ENCODE assay signal across 14 mouse cellular contexts in genomic region chr17:73941816-73942215, GRCm38 (mm10). TPM values are rescaled to one million over a fixed set of nuclear protein-coding genes. Genes with fewer than 3 reads are reported as not detected.
DNase-seq lines count a peak whose midpoint lies in the region; ATAC-seq and TF ChIP-seq lines count a peak whose summit lies in the region.
"Had no signal": no experiment of that assay in that cellular context is flagged by ENCODE, and none has a peak within 500 bp of the region (broad histone marks: within the 10 kb centered on the region; RNA-seq: fewer than 3 reads in every experiment).

No protein-coding gene starts in this region.

- intact Hi-C loops in heart, postnatal 25 days (cut with DNase I): no loop called here

- H3K27ac ChIP-seq in intestine, postnatal 0 days (ENCODE audit: low read depth, low read length): peak overlapping the region; percentile 92
- H3K27ac ChIP-seq: embryonic facial prominence, embryonic 12.5 days; hindbrain, embryonic 15.5 days; limb, embryonic 12.5 days had no signal

- no peaks in the 10 kb centered on the region; the same call in 1 of the 2 replicates for H3K4me1 ChIP-seq in intestine, postnatal 0 days (replicated peaks; ENCODE audit: control insufficient read depth, insufficient read depth, low read length)
- H3K4me1 ChIP-seq: embryonic facial prominence, embryonic 12.5 days; hindbrain, embryonic 15.5 days; limb, embryonic 12.5 days had no signal

- no peak overlapping the region for H3K4me3 ChIP-seq in intestine, postnatal 0 days (ENCODE audit: low read depth, low read length)
- H3K4me3 ChIP-seq: embryonic facial prominence, embryonic 12.5 days; hindbrain, embryonic 15.5 days; limb, embryonic 12.5 days had no signal

- no peaks in the 10 kb centered on the region for H3K9me3 ChIP-seq in intestine, postnatal 0 days (ENCODE audit: control insufficient read depth)
- H3K9me3 ChIP-seq: embryonic facial prominence, embryonic 12.5 days; hindbrain, embryonic 15.5 days; limb, embryonic 12.5 days had no signal

- no peak overlapping the region for H3K9ac ChIP-seq in intestine, postnatal 0 days (ENCODE audit: low read depth, low read length)
- H3K9ac ChIP-seq: embryonic facial prominence, embryonic 12.5 days; hindbrain, embryonic 15.5 days; limb, embryonic 12.5 days had no signal

- DNase-seq in heart, adult 11 months: peak; percentile 83
- no peak for DNase-seq in heart, postnatal 25 days (ENCODE audit: low spot score)
- peak; percentile 97 for DNase-seq in 3T3-L1 (ENCODE audit: low read depth, low spot score)
- DNase-seq in Patski (ENCODE audit: low read depth, low spot score): no peak
- no peak for DNase-seq in thymus, postnatal 25 days
- no peak for DNase-seq in neural tube, embryonic 10.5 days (ENCODE audit: extremely low spot score, low spot score)
- DNase-seq in cerebellum, postnatal 25 days: no peak
- DNase-seq: cerebellum, adult 18-20 months; kidney, postnatal 4 days had no signal

- POLR2A ChIA-PET in Patski (lab: Charles Lee): interaction anchor here (1.0 kb wide), 1 partner anchor 17 kb away, joined by 4 read pairs; no protein-coding TSS in a partner anchor

- H3K36me3 ChIP-seq in intestine, postnatal 0 days (ENCODE audit: control insufficient read depth, insufficient read depth): 0 out of 2 replicates have a peak, but pooled peaks cover 3% of the 10 kb centered on the region
- H3K36me3 ChIP-seq: embryonic facial prominence, embryonic 12.5 days; hindbrain, embryonic 15.5 days; limb, embryonic 12.5 days had no signal

- CTCF ChIA-PET in Patski (lab: Charles Lee): interaction anchor here (1.2 to 1.4 kb wide), 2 partner anchors 8 to 49 kb away, joined by 3 to 4 read pairs; no protein-coding TSS in a partner anchor

- in situ Hi-C loops in Patski (cut with MboI; ENCODE audit: low pct_unique_long_range_greater_than_20kb): no loop called here

- no peak for TF ChIP-seq CTCF in Patski (IDR thresholded peaks at IDR 0.05)
- TF ChIP-seq CTCF in intestine, postnatal 0 days (IDR thresholded peaks at IDR 0.05; ENCODE audit: low read depth): no peak

- H3K4me2 ChIP-seq in intestine, postnatal 0 days (replicated peaks; ENCODE audit: low read depth): peak overlapping the region; percentile 46
- H3K4me2 ChIP-seq: embryonic facial prominence, embryonic 12.5 days; hindbrain, embryonic 15.5 days; limb, embryonic 12.5 days had no signal

- 32% methylated on average over 3 of the region's 3 CpGs for WGBS in intestine, postnatal 0 days

- peak; percentile 74 for ATAC-seq in Patski
- peak; percentile 80 for ATAC-seq in intestine, postnatal 0 days
- ATAC-seq: forebrain, embryonic 16.5 days had no signal

- no peaks in the 10 kb centered on the region for H3K27me3 ChIP-seq in Patski
- no peaks in the 10 kb centered on the region for H3K27me3 ChIP-seq in intestine, postnatal 0 days (replicated peaks; ENCODE audit: control insufficient read depth, insufficient read depth, low read length)
- H3K27me3 ChIP-seq: embryonic facial prominence, embryonic 12.5 days; hindbrain, embryonic 15.5 days; limb, embryonic 12.5 days had no signal

RNA-seq across cellular contexts. Expression of gene Xdh, which starts 8.2 kb away (rescaled TPM):
- total RNA-seq in heart, postnatal 25 days (2021): 100 to 1,000 TPM in 1 of 2 experiments, 10 to 100 TPM in 1; 88.2 to 109 TPM
- 5.0 TPM for polyA plus RNA-seq in Patski (2021)
- 42.9 and 51.1 TPM in 2 replicates for polyA plus RNA-seq in intestine, postnatal 0 days (2015; fragmentation: Nextera tagmentation; extraction: Ambion mirVana)

Comparison
In these comparisons a context has a peak if more than half of its experiments do, and no peak if none do; other contexts are left out.
1. DNase-seq: peak in heart, adult 11 months (single experiment) and 3T3-L1 (single experiment); none in heart, postnatal 25 days (single experiment), Patski (single experiment), thymus, postnatal 25 days (single experiment), neural tube, embryonic 10.5 days (single experiment) and cerebellum, postnatal 25 days (0 of 2).